Mouse (Mus musculus) MEL (cell line): ENCODE measurements around the gene Senp7. TPM values are rescaled to one million over a fixed set of nuclear protein-coding genes. Genes with fewer than 3 reads are reported as not detected.
"Not testable (repeated sequence)": the region's sequence is repeated elsewhere in the genome, so short reads cannot be mapped to it uniquely, and the experiment has no call there.

Source experiments
- DNase-seq: peaks from one replicate; pipeline ENCODE4 v3.0.0; 2011; ENCODE audit warnings: low read depth, low spot score
- H3K27ac ChIP-seq: 2 replicates; pipeline ENCODE4 v1.5.1; 2012; ENCODE audit warnings: low read depth, mild to moderate bottlenecking, control low read depth, low read length, moderate library complexity; ENCODE audit not compliant: control insufficient read depth
- H3K27me3 ChIP-seq, 2 experiments: fragments of 150-350 bp in 1 of 2; sonication (generic) in 1 of 2; 2 replicates each; pipeline ENCODE4 v1.6.1; 2012; ENCODE audit warnings: low read length in 2 of 2, mild to moderate bottlenecking in 2 of 2, improper control_type of control experiment in 1 of 2, moderate library complexity in 1 of 2; ENCODE audit not compliant: insufficient read depth in 2 of 2, control insufficient read depth in 1 of 2
- H3K36me3 ChIP-seq, 2 experiments: 2 replicates each; pipeline ENCODE4 v1.6.1; 2012 to 2014; ENCODE audit warnings: low read length in 2 of 2, improper control_type of control experiment in 1 of 2, inconsistent platforms in 1 of 2, mild to moderate bottlenecking in 1 of 2; ENCODE audit not compliant: insufficient read depth in 2 of 2, control insufficient read depth in 1 of 2
- H3K4me1 ChIP-seq, 2 experiments: fragments of 150-350 bp in 1 of 2; sonication (generic) in 1 of 2; 2 replicates each; pipeline ENCODE4 v1.6.1; 2012; ENCODE audit warnings: low read length in 2 of 2, improper control_type of control experiment in 1 of 2, mild to moderate bottlenecking in 1 of 2; ENCODE audit not compliant: insufficient read depth in 2 of 2, control insufficient read depth in 1 of 2
- H3K4me3 ChIP-seq, 2 experiments: fragments of 150-350 bp in 1 of 2; sonication (generic) in 1 of 2; 2 replicates each; pipeline ENCODE4 v1.5.1; 2012; ENCODE audit warnings: low read depth in 2 of 2, low read length in 2 of 2, mild to moderate bottlenecking in 2 of 2, moderate library complexity in 2 of 2, control low read depth in 1 of 2, improper control_type of control experiment in 1 of 2; ENCODE audit not compliant: control insufficient read depth in 1 of 2, insufficient read depth in 1 of 2
- H3K79me2 ChIP-seq: 2 replicates; pipeline ENCODE4 v1.6.1; 2012; ENCODE audit warnings: mild to moderate bottlenecking, low read length, moderate library complexity; ENCODE audit not compliant: control insufficient read depth, poor library complexity, insufficient read depth
- H3K9ac ChIP-seq: 2 replicates; pipeline ENCODE4 v1.6.1; 2012; ENCODE audit warnings: low read depth, mild to moderate bottlenecking, control low read depth, low read length, moderate library complexity; ENCODE audit not compliant: control insufficient read depth, poor library complexity, severe bottlenecking
- H3K9me3 ChIP-seq: fragments of 150-350 bp; sonication (generic); replicated peaks from 2 replicates; pipeline ENCODE4 v1.6.1; 2012; ENCODE audit warnings: mild to moderate bottlenecking, low read length, improper control_type of control experiment, moderate library complexity; ENCODE audit not compliant: insufficient read depth
- CHD2 ChIP-seq: IDR thresholded peaks from 2 replicates; pipeline ENCODE4 v1.6.1; 2011; ENCODE audit warnings: low read length, improper control_type of control experiment
- E2F4 ChIP-seq: IDR thresholded peaks from 2 replicates; pipeline ENCODE4 v1.6.1; 2011; ENCODE audit warnings: low read depth, low read length, improper control_type of control experiment, borderline replicate concordance
- ELF1 ChIP-seq: IDR thresholded peaks from 2 replicates; pipeline ENCODE4 v1.6.1; 2014; ENCODE audit warnings: low read depth, mild to moderate bottlenecking, inconsistent platforms, low read length, improper control_type of control experiment, moderate library complexity
- EP300 ChIP-seq, 2 experiments: IDR thresholded peaks; 2 replicates each; pipeline ENCODE4 v1.6.1; 2011; ENCODE audit warnings: improper control_type of control experiment in 2 of 2, low read length in 2 of 2, low read depth in 1 of 2, mild to moderate bottlenecking in 1 of 2
- JUND ChIP-seq: IDR thresholded peaks from 2 replicates; pipeline ENCODE4 v1.6.1; 2011; ENCODE audit warnings: low read depth, mild to moderate bottlenecking, improper control_type of control experiment, low read length
- MAFK ChIP-seq: IDR thresholded peaks from 2 replicates; pipeline ENCODE4 v1.6.1; 2011; ENCODE audit warnings: low read depth, mild to moderate bottlenecking, low read length, improper control_type of control experiment, borderline replicate concordance
- MYB ChIP-seq: IDR thresholded peaks from 2 replicates; pipeline ENCODE4 v1.6.1; 2011; ENCODE audit warnings: mild to moderate bottlenecking, low read depth, low read length, improper control_type of control experiment
- NELFE ChIP-seq: IDR thresholded peaks from 2 replicates; pipeline ENCODE4 v1.6.1; 2011; ENCODE audit warnings: low read depth, low read length, improper control_type of control experiment
- RCOR1 ChIP-seq: IDR thresholded peaks from 2 replicates; pipeline ENCODE4 v1.6.1; 2012; ENCODE audit warnings: low read depth, mild to moderate bottlenecking, inconsistent platforms, low read length, improper control_type of control experiment
- TAL1 ChIP-seq: IDR thresholded peaks from 2 replicates; pipeline ENCODE4 v1.6.1; 2012; ENCODE audit warnings: mild to moderate bottlenecking, inconsistent platforms, low read length, moderate library complexity, mixed read lengths
- TBP ChIP-seq: IDR thresholded peaks from 2 replicates; pipeline ENCODE4 v1.8.0; 2011; ENCODE audit warnings: low read depth, low read length, improper control_type of control experiment
- UBTF ChIP-seq: IDR thresholded peaks from 2 replicates; pipeline ENCODE4 v1.6.1; 2012; ENCODE audit warnings: low read depth, mild to moderate bottlenecking, inconsistent platforms, low read length, improper control_type of control experiment, moderate library complexity, borderline replicate concordance; ENCODE audit not compliant: insufficient read depth
- USF1 ChIP-seq: IDR thresholded peaks from 2 replicates; pipeline ENCODE4 v1.6.1; 2014; ENCODE audit warnings: low read depth, mild to moderate bottlenecking, inconsistent platforms, low read length, improper control_type of control experiment, moderate library complexity
- USF2 ChIP-seq, 2 experiments: IDR thresholded peaks; 2 replicates each; pipeline ENCODE4 v1.6.1; 2011 to 2012; ENCODE audit warnings: improper control_type of control experiment in 2 of 2, low read length in 2 of 2, borderline replicate concordance in 1 of 2, inconsistent platforms in 1 of 2, low read depth in 1 of 2, mild to moderate bottlenecking in 1 of 2; ENCODE audit not compliant: insufficient read depth in 1 of 2
- ZKSCAN1 ChIP-seq: IDR thresholded peaks from 2 replicates; pipeline ENCODE4 v1.6.1; 2012; ENCODE audit warnings: low read depth, mild to moderate bottlenecking, inconsistent platforms, low read length, improper control_type of control experiment, moderate library complexity
- ZMIZ1 ChIP-seq: IDR thresholded peaks from 2 replicates; pipeline ENCODE4 v1.6.1; 2012; ENCODE audit warnings: low read depth, mild to moderate bottlenecking, inconsistent platforms, low read length, improper control_type of control experiment, moderate library complexity
- ZNF384 ChIP-seq: IDR thresholded peaks from 2 replicates; pipeline ENCODE4 v1.6.1; 2012; ENCODE audit warnings: low read depth, mild to moderate bottlenecking, inconsistent platforms, low read length, improper control_type of control experiment
- polyA plus RNA-seq, 2 experiments: library from polyadenylated mRNA; stranded (reverse) in 1 of 2; unstranded in 1 of 2; fragments of >175 nt in 1 of 2; fragments of >200 nt in 1 of 2; gene quantifications; 2 replicates each; pipeline versions ENCODE4 v1.2.1 to v1.2.4; 2012; ENCODE audit warnings: low replicate concordance in 2 of 2, low read depth in 1 of 2; ENCODE audit not compliant: insufficient read length in 2 of 2, insufficient read depth in 1 of 2, missing spikeins in 1 of 2
- total RNA-seq: library from RNA; depleted of rRNA; stranded (reverse); fragments of 300-350 nt; gene quantifications from 2 replicates; pipeline ENCODE4 v1.2.3, GENCODE M21; 2012

The Senp7 gene
- total and polyA plus RNA-seq, 3 experiments, result 7.7 to 15.0 TPM; not detected in 1

DNA sequence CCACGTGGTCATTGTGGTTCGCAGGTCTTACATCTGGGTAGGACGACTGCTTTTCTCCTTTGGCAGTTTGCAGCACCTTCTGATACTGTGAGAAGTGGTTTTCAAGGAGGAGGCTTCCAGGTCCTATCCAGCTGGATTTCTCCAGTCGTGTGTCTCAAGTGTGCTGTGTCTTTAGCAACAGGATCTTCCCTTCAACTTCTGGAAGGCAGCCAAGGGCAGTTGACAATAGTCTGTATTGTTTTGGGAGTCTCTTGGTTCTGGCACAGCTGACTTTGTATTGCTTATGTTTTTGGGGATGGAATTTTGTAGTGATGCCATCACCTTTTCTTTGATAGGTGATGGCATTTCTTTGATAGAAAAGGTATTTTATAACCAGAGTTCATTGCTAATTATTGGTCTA, 86.0 kb downstream of the Senp7 start:
- no peak overlapping the region for H3K27ac ChIP-seq
- H3K79me2 ChIP-seq, result no peaks in the 10 kb centered on the region
- no peaks in the 10 kb centered on the region; a peak in 1 of 4 replicates for H3K36me3 ChIP-seq
- H3K4me3 ChIP-seq, result no peak overlapping the region
- no peaks in the 10 kb centered on the region for H3K27me3 ChIP-seq
- no peaks in the 10 kb centered on the region for H3K4me1 ChIP-seq
- no peaks in the 10 kb centered on the region for H3K9me3 ChIP-seq
- TF ChIP-seq USF1 (no peak), RCOR1 (no peak), ELF1 (no peak), EP300 (IDR thresholded peaks at IDR 0.05; ENCODE audit: low read depth in 1 of 2, low read length in 2 of 2) (no peak), USF2 (IDR thresholded peaks at IDR 0.05; ENCODE audit: borderline replicate concordance in 1 of 2, insufficient read depth in 1 of 2, low read depth in 1 of 2, low read length in 2 of 2) (no peak), TBP (no peak), JUND (no peak), ZKSCAN1 (no peak), TAL1 (no peak), CHD2 (no peak), NELFE (no peak), E2F4 (no peak), MAFK (no peak), MYB (no peak), ZNF384 (no peak), UBTF (no peak), ZMIZ1 (no peak)
- no peak overlapping the region for H3K9ac ChIP-seq
- peak; percentile 23 for DNase-seq

DNA sequence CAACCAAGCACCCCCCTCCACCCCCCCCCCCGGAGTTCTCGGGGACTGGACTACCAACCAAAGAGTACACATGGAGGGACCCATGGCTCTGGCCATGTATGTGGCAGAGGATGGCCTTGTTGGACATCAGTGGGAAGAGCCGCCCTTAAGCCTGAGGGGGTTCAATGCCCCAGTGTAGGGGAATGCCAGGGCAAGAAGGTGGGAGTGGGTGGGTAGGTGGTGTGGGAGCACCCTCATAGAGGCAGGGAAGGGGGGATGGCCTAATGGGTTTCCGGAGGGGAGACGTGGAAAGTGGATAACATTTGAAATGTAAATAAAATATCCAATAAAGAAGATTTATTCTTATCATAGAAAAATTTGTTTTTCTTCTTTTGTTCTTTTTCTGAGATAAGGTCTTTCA, 89.5 kb downstream of the Senp7 start:
- not testable (repeated sequence) for DNase-seq, H3K4me3 ChIP-seq, H3K9ac ChIP-seq, H3K36me3 ChIP-seq, H3K27ac ChIP-seq, H3K27me3 ChIP-seq, H3K4me1 ChIP-seq, H3K79me2 ChIP-seq, H3K9me3 ChIP-seq
